Mouse (Mus musculus) hindbrain, embryonic 12.5 days (tissue): Measurements from ENCODE around the gene Epo. TPM values are rescaled to one million over a fixed set of nuclear protein-coding genes. Genes with fewer than 3 reads are reported as not detected.

Experiments
- ATAC-seq: fragments of 200-750 bp; cut with Nextera tagmentation; 2 replicates; pipeline ENCODE4 v1.8.0; 2017; ENCODE audit warnings: moderate TSS enrichment; ENCODE audit not compliant: low FRiP score
- H3K27ac ChIP-seq: fragments of 300-500 bp; sonication (generic); 2 replicates; pipeline ENCODE4 v1.5.1; 2016; ENCODE audit warnings: mild to moderate bottlenecking
- H3K27me3 ChIP-seq: fragments of 300-500 bp; sonication (generic); 2 replicates; pipeline ENCODE4 v1.6.1; 2016; ENCODE audit warnings: mild to moderate bottlenecking
- H3K36me3 ChIP-seq: fragments of 300-500 bp; sonication (generic); 2 replicates; pipeline ENCODE4 v1.6.1; 2016; ENCODE audit warnings: mild to moderate bottlenecking
- H3K4me1 ChIP-seq: fragments of 300-500 bp; sonication (generic); 2 replicates; pipeline ENCODE4 v1.6.1; 2016
- H3K4me2 ChIP-seq: fragments of 300-500 bp; sonication (generic); replicated peaks from 2 replicates; pipeline ENCODE4 v1.6.1; 2016; ENCODE audit warnings: mild to moderate bottlenecking
- H3K4me3 ChIP-seq: fragments of 300-500 bp; sonication (generic); 2 replicates; pipeline ENCODE4 v1.5.1; 2016; ENCODE audit warnings: mild to moderate bottlenecking
- H3K9ac ChIP-seq: fragments of 300-500 bp; sonication (generic); 2 replicates; pipeline ENCODE4 v1.6.1; 2016; ENCODE audit warnings: mild to moderate bottlenecking, moderate library complexity
- H3K9me3 ChIP-seq: fragments of 300-500 bp; sonication (generic); replicated peaks from 2 replicates; pipeline ENCODE4 v1.6.1; 2016; ENCODE audit warnings: mild to moderate bottlenecking
- WGBS: fragments of 180-500 bp; shearing (Covaris S2); methylation state at CpG from one replicate; pipeline ENCODE4 v1.1.7; 2016; 5-methylcytosine and 5-hydroxymethylcytosine counted together
- polyA plus RNA-seq: library from polyadenylated mRNA; unstranded; fragments of >200 nt; fragmentation: Nextera tagmentation; extraction: Ambion mirVana; gene quantifications from 2 replicates; pipeline ENCODE4 v1.2.1, GENCODE M21; 2016

The Epo gene
- polyA plus RNA-seq: not detected in 2 replicates

GRCm38 (mm10) chr5:137533117-137533827, at the start of gene Epo, which contains the start of gene Gnb2:
Gene Epo (minus strand): TSS chr5:137533242.
Gene Gnb2 (minus strand): TSS chr5:137533510.
- WGBS: under 1% methylated on average over 39 of the region's 40 CpGs
- peak within 1 kb of the TSS; percentile 93 for H3K9ac ChIP-seq
- no peaks in the 10 kb centered on the region for H3K9me3 ChIP-seq
- H3K27ac ChIP-seq: peak within 1 kb of the TSS; percentile 96
- peak within 1 kb of the TSS; percentile 89 for H3K4me2 ChIP-seq
- H3K27me3 ChIP-seq: no peaks in the 10 kb centered on the region
- peak; percentile 58 for ATAC-seq
- H3K36me3 ChIP-seq: peaks cover 20% of the 10 kb centered on the region
- H3K4me3 ChIP-seq: peak within 1 kb of the TSS; percentile 77
- H3K4me1 ChIP-seq: peaks cover 27% of the 10 kb centered on the region

GRCm38 (mm10) chr5:137582702-137583101, 49.7 kb upstream of the Epo start:
- Histone ChIP-seq H3K27me3 (peaks cover 22% of the 10 kb centered on the region), H3K4me2 (no peak overlapping the region), H3K4me3 (no peak overlapping the region), H3K36me3 (no peaks in the 10 kb centered on the region), H3K4me1 (peaks cover 11% of the 10 kb centered on the region), H3K9ac (no peak overlapping the region), H3K9me3 (no peaks in the 10 kb centered on the region), H3K27ac (no peak overlapping the region)
- WGBS: 39% methylated on average over 8 of the region's 8 CpGs
- ATAC-seq: no peak

GRCm38 (mm10) chr5:137580246-137580645, 47.2 kb upstream of the Epo start:
- Histone ChIP-seq H3K27me3 (peaks cover 22% of the 10 kb centered on the region), H3K4me1 (peaks cover 11% of the 10 kb centered on the region), H3K4me3 (no peak overlapping the region), H3K27ac (no peak overlapping the region), H3K9me3 (no peaks in the 10 kb centered on the region), H3K36me3 (no peaks in the 10 kb centered on the region), H3K4me2 (no peak overlapping the region), H3K9ac (no peak overlapping the region)
- WGBS: 81% methylated on average over 6 of the region's 6 CpGs
- ATAC-seq: no peak

- ATAC-seq: no peak
- 0 out of 2 replicates have a peak, but pooled peaks cover 6% of the 10 kb centered on the region for H3K4me1 ChIP-seq
- 7% methylated on average over 27 of the region's 27 CpGs for WGBS
These were observed 41.4 kb upstream of the Epo start for GRCm38 (mm10) chr5:137574470-137574901.

GRCm38 (mm10) chr5:137570691-137571586, 37.9 kb upstream of the Epo start:
- Histone ChIP-seq H3K4me1 (0 out of 2 replicates have a peak, but pooled peaks cover 6% of the 10 kb centered on the region), H3K4me3 (no peak overlapping the region), H3K9ac (no peak overlapping the region), H3K36me3 (no peaks in the 10 kb centered on the region), H3K27me3 (peaks cover 10% of the 10 kb centered on the region; the same call in 1 of the 2 replicates), H3K27ac (no peak overlapping the region), H3K9me3 (no peaks in the 10 kb centered on the region), H3K4me2 (no peak overlapping the region)
- 0 out of 2 replicates have a peak, but pooled peaks have one; percentile 19 for ATAC-seq
- WGBS: 82% methylated on average over 17 of the region's 17 CpGs

More at GRCm38 (mm10) chr5:137574470-137574901, 41.4 kb upstream of the Epo start:
- peak overlapping the region; percentile 26 for H3K4me3 ChIP-seq
- peak overlapping the region; percentile 43; the same call in 1 of the 2 replicates for H3K9ac ChIP-seq
- peak overlapping the region; percentile 51 for H3K4me2 ChIP-seq
- H3K27me3 ChIP-seq: peaks cover 10% of the 10 kb centered on the region; the same call in 1 of the 2 replicates
- H3K36me3 ChIP-seq: no peaks in the 10 kb centered on the region
- no peak overlapping the region for H3K27ac ChIP-seq
- H3K9me3 ChIP-seq: no peaks in the 10 kb centered on the region

- Histone ChIP-seq H3K4me3 (no peak overlapping the region), H3K27ac (no peak overlapping the region), H3K4me1 (peaks cover 9% of the 10 kb centered on the region; the same call in 1 of the 2 replicates), H3K36me3 (no peaks in the 10 kb centered on the region), H3K4me2 (no peak overlapping the region), H3K9me3 (no peaks in the 10 kb centered on the region), H3K27me3 (peaks cover 9% of the 10 kb centered on the region; the same call in 1 of the 2 replicates), H3K9ac (no peak overlapping the region)
- 53% methylated on average over 7 of the region's 7 CpGs for WGBS
- no peak for ATAC-seq
These were observed 37.1 kb upstream of the Epo start for GRCm38 (mm10) chr5:137570181-137570580.

- no peak within 1 kb of the TSS for H3K9ac ChIP-seq
- H3K4me3 ChIP-seq: no peak within 1 kb of the TSS
- H3K27ac ChIP-seq: no peak within 1 kb of the TSS
- 33% methylated on average over 9 of the region's 9 CpGs for WGBS
- H3K4me1 ChIP-seq: peaks cover 8% of the 10 kb centered on the region; the same call in 1 of the 2 replicates
- no peaks in the 10 kb centered on the region for H3K9me3 ChIP-seq
- peaks cover 6% of the 10 kb centered on the region; the same call in 1 of the 2 replicates for H3K27me3 ChIP-seq
- no peak for ATAC-seq
- H3K4me2 ChIP-seq: no peak within 1 kb of the TSS
- no peaks in the 10 kb centered on the region; the same call in 1 of the 2 replicates for H3K36me3 ChIP-seq
These were observed 36.6 kb upstream of the Epo start, which contains the start of gene Tfr2 for GRCm38 (mm10) chr5:137569665-137570064. Gene Tfr2 (plus strand): TSS chr5:137569840.

- WGBS: 78% methylated on average over 12 of the region's 12 CpGs
- no peak for ATAC-seq
- no peak overlapping the region for H3K27ac ChIP-seq
These were observed 36.0 kb upstream of the Epo start for GRCm38 (mm10) chr5:137569031-137569430.

GRCm38 (mm10) chr5:137568223-137568798, 35.3 kb upstream of the Epo start:
- Histone ChIP-seq H3K9ac (no peak overlapping the region), H3K4me3 (no peak overlapping the region), H3K4me2 (no peak overlapping the region), H3K9me3 (no peaks in the 10 kb centered on the region), H3K27ac (no peak overlapping the region), H3K4me1 (peaks cover 3% of the 10 kb centered on the region; the same call in 1 of the 2 replicates), H3K36me3 (no peaks in the 10 kb centered on the region; the same call in 1 of the 2 replicates), H3K27me3 (no peaks in the 10 kb centered on the region)
- 81% methylated on average over 8 of the region's 8 CpGs for WGBS
- no peak for ATAC-seq

More at GRCm38 (mm10) chr5:137569031-137569430, 36.0 kb upstream of the Epo start:
- Histone ChIP-seq H3K36me3 (no peaks in the 10 kb centered on the region; the same call in 1 of the 2 replicates), H3K4me1 (peaks cover 3% of the 10 kb centered on the region; the same call in 1 of the 2 replicates), H3K9ac (no peak overlapping the region), H3K4me2 (no peak overlapping the region), H3K4me3 (no peak overlapping the region), H3K9me3 (no peaks in the 10 kb centered on the region), H3K27me3 (peaks cover 3% of the 10 kb centered on the region; the same call in 1 of the 2 replicates)

GRCm38 (mm10) chr5:137566416-137566815, 33.4 kb upstream of the Epo start:
- no peak overlapping the region for H3K27ac ChIP-seq
- 96% methylated on average over 5 of the region's 5 CpGs for WGBS
- no peak for ATAC-seq
- no peak overlapping the region for H3K9ac ChIP-seq
- no peaks in the 10 kb centered on the region for H3K9me3 ChIP-seq
- H3K4me1 ChIP-seq: peaks cover 3% of the 10 kb centered on the region; the same call in 1 of the 2 replicates
- no peak overlapping the region for H3K4me2 ChIP-seq
- H3K4me3 ChIP-seq: no peak overlapping the region
- no peaks in the 10 kb centered on the region; the same call in 1 of the 2 replicates for H3K36me3 ChIP-seq
- 0 out of 2 replicates have a peak, but pooled peaks cover 3% of the 10 kb centered on the region for H3K27me3 ChIP-seq

GRCm38 (mm10) chr5:137565744-137566143, 32.7 kb upstream of the Epo start:
- H3K36me3 ChIP-seq: no peaks in the 10 kb centered on the region; the same call in 1 of the 2 replicates
- H3K9me3 ChIP-seq: no peaks in the 10 kb centered on the region
- no peak overlapping the region for H3K4me2 ChIP-seq
- no peak overlapping the region for H3K4me3 ChIP-seq
- no peak overlapping the region for H3K27ac ChIP-seq
- WGBS: 68% methylated on average over 6 of the region's 6 CpGs
- H3K4me1 ChIP-seq: peaks cover 3% of the 10 kb centered on the region; the same call in 1 of the 2 replicates
- ATAC-seq: no peak
- H3K9ac ChIP-seq: no peak overlapping the region
- 0 out of 2 replicates have a peak, but pooled peaks cover 3% of the 10 kb centered on the region for H3K27me3 ChIP-seq
